Mouse (Mus musculus) inflammation-experienced regulatory T-cells (primary cell): ENCODE measurements around the gene Olfr1276. TPM values are rescaled to one million over a fixed set of nuclear protein-coding genes. Genes with fewer than 3 reads are reported as not detected.

Experiments used
- polyA plus RNA-seq, 2 experiments: library from polyadenylated mRNA; unstranded; fragments of 100-300 nt; shearing (Covaris generic); gene quantifications; one replicate each; pipeline ENCODE4 v1.2.1; 2017

Olfr1276 gene
- not detected for polyA plus RNA-seq

GRCm38 (mm10) chr2:111254216-111254615 lies at the start of gene Olfr1276:
Gene Olfr1276 (plus strand): TSS chr2:111254516.

DNA sequence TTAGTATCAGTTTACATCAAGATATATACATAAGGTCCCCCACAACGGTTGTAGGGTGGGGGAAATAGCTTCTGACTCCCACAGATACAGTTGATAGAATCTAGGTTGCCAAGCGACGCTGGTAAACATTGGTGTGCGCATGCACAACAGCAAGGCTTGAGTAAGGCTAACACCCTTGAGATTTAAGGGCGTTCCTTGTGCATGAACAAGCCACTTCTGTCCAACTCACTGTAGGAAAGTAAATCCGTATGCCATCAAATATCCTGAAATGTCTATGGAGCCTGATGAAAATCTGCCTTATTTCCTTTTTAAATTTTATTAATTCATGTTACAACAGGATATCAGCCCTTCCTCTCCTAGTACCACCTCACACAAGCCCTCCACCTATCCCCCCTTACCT lies 24.8 kb upstream of the Olfr1276 start, which contains the start of gene 4930430A15Rik:
Gene 4930430A15Rik (minus strand): TSS at position 101 of the 400 bp plus-strand sequence.

DNA sequence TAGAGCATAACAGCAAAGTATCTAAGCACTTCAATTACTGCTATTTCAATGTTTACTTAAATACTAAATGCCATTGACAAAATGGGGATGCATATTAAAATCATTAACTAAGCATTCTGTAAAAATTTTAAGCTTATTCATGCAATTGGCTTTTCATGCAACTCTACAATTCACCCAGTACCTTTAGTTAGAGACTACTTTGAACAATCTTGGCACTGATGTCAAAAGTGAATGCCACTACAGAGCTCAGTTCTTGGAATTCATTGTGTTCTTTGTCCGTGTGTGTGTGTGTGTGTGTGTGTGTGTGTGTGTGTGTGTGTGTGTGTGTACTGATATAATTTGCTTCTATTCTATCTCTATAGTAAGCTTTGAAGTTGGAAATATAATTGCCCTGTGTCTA lies 19.1 kb upstream of the Olfr1276 start, which contains the start of gene Olfr1275:
Gene Olfr1275 (minus strand): TSS at position 101 of the 400 bp plus-strand sequence.

DNA sequence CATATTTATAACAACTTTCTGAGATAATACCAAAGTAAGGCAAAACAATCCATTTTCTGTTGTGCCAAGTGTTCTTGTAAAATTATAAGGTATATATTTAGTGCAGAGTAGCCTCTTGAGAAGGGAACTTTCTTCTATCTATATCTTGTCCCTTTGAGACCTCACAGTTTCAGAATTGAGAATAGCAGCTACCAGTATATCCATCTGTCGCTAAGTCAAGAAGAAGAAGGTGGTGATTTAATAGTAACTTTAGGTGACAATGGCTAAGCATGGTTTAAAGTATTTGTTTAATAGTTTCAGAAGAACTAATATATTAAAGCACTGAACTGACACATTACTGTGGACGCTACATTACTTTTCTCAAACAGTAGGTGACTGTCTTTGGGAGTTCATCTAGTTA lies 19.7 kb downstream of the Olfr1276 start, which contains the start of gene Olfr1277:
Gene Olfr1277 (minus strand): TSS at position 101 of the 400 bp plus-strand sequence.

DNA sequence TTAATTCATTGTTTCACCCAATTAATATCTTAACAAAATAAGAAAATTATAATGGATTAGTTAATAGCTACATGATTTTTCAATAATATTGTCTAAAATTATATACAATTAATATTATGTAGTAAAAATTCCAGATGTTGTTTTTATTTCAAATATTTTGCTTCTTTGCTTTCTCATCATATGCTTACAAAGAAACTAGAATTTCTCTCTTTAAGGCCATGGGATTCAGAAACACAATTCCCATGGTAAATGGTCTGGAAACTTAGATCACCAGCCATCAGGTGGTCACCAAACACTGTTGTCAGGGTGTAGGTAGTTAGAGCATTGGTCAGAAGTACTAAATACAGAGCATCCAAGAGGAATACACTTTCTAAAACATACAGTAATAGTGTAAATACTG lies 35.5 kb downstream of the Olfr1276 start, which contains the start of gene Olfr1278:
Gene Olfr1278 (plus strand): TSS at position 301 of the 400 bp plus-strand sequence.

DNA sequence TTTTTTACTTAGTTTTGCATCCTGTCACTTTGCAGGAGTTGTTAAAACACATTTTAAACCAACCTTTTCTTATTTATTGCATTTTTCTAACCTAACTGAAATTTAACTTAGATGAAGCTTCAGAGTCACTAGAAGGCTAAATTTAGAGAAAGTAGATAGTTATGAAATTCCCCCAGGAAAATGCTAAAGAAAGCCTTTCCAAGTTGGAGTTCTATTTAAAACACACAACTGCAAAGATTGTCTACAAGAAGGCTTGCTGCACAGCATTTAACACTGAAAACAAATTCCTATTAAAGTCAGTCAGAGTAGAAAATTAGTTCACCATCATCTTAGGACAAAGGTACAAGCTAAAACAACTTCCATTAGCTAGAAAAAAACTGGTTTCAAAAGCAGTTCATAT lies 46.1 kb downstream of the Olfr1276 start, which contains the start of gene Olfr1279:
Gene Olfr1279 (plus strand): TSS at position 262 of the 400 bp plus-strand sequence.

Other genes starting within 250 kb of the Olfr1276 start
- not detected for gene Gm13941, start 148.5 kb upstream of the Olfr1276 start, polyA plus RNA-seq
- gene Gm15130, start 101.6 kb upstream of the Olfr1276 start, polyA plus RNA-seq = not detected
- gene 4930430A15Rik, start 24.9 kb upstream of the Olfr1276 start, polyA plus RNA-seq = under 1 TPM in 1 of 2 experiments, not detected in 1; 0.42 TPM
- gene Olfr1275, start 19.2 kb upstream of the Olfr1276 start, polyA plus RNA-seq = not detected
- under 1 TPM in 1 of 2 experiments, not detected in 1; 0.04 TPM for gene Olfr1277, start 19.6 kb downstream of the Olfr1276 start, polyA plus RNA-seq
- not detected for gene Olfr1278, start 35.6 kb downstream of the Olfr1276 start, polyA plus RNA-seq
- not detected for gene Olfr1279, start 46.1 kb downstream of the Olfr1276 start, polyA plus RNA-seq
- gene Olfr1280, start 59.5 kb downstream of the Olfr1276 start, polyA plus RNA-seq = not detected
- not detected for gene Olfr1281, start 72.0 kb downstream of the Olfr1276 start, polyA plus RNA-seq
- not detected for gene Olfr1282, start 81.6 kb downstream of the Olfr1276 start, polyA plus RNA-seq
- gene Olfr1283, start 112.3 kb downstream of the Olfr1276 start, polyA plus RNA-seq = not detected
- gene Olfr1284, start 121.0 kb downstream of the Olfr1276 start, polyA plus RNA-seq = not detected
- not detected for gene Olfr1286, start 168.6 kb downstream of the Olfr1276 start, polyA plus RNA-seq
- not detected for gene Olfr1287, start 194.6 kb downstream of the Olfr1276 start, polyA plus RNA-seq
- not detected for gene Olfr1288, start 219.6 kb downstream of the Olfr1276 start, polyA plus RNA-seq
- gene Olfr1289, start 226.3 kb downstream of the Olfr1276 start, polyA plus RNA-seq = not detected
- not detected for gene Olfr1290, start 239.3 kb downstream of the Olfr1276 start, polyA plus RNA-seq
- gene Olfr1291-ps1, start 242.7 kb downstream of the Olfr1276 start, polyA plus RNA-seq = under 1 TPM; 0.31 to 0.67 TPM